Mouse (Mus musculus): ENCODE data around the gene Tmem131.

DNA sequence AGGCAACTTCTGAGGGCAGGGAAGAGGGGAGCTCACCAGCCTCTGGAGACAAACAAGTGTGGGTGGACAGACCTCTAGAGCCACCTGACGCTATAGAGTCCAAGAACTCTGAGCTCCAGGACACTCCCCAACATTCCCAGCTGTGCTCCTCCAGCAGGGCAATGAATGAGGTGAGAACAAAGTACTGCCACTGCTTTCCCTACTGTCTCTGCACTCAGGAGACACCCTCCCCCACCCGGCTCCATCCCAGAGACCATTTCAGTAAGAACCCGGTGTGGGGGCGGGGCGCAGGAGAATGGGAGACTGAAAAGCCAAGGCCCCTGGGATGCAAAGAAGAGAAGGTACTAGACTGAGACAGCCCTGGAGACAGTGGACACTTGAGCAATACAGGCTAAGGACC is 98.4 kb downstream of the Tmem131 start:
- no peak for TF ChIP-seq EP300 (IDR thresholded peaks at IDR 0.05; ENCODE audit: low read depth)
- no peak for TF ChIP-seq CTCF (IDR thresholded peaks at IDR 0.05; ENCODE audit: low read depth)
